Comparison of ENCODE assay signal across 8 mouse cellular contexts in genomic region chr4:44557815-44558563, GRCm38 (mm10).
DNase-seq lines count a peak whose midpoint lies in the region; ATAC-seq and TF ChIP-seq lines count a peak whose summit lies in the region.

No protein-coding gene starts in this region.

- peak overlapping the region; percentile 71 for H3K4me2 ChIP-seq in neural tube, embryonic 13.5 days

- no peak overlapping the region for H3K4me3 ChIP-seq in thymus, adult 2 months (ENCODE audit: control insufficient read depth, insufficient read depth, low read length)
- H3K4me3 ChIP-seq in kidney, adult 2 months (ENCODE audit: insufficient read depth, low read depth, low read length) = no peak overlapping the region
- no peak overlapping the region for H3K4me3 ChIP-seq in liver, adult 2 months (ENCODE audit: insufficient read depth, low read depth, low read length)
- H3K4me3 ChIP-seq in neural tube, embryonic 13.5 days = peak overlapping the region; percentile 34

- ATAC-seq in neural tube, embryonic 13.5 days (ENCODE audit: low read depth) = peak; percentile 83
- ATAC-seq in megakaryocyte-erythroid progenitor cell, adult 5-6 weeks (replicated peaks; ENCODE audit: low FRiP score, low TSS enrichment, poor library complexity, severe bottlenecking) = no peak

- TF ChIP-seq CTCF in thymus, adult 2 months (IDR thresholded peaks at IDR 0.05; ENCODE audit: borderline replicate concordance, control insufficient read depth, extremely low read depth, insufficient read depth, low read length, poor library complexity) = no peak
- no peak; the same call in 1 of the 2 replicates for TF ChIP-seq CTCF in kidney, adult 2 months (conservative IDR thresholded peaks at IDR 0.05; ENCODE audit: insufficient read depth, insufficient read length, low read depth, low read length)
- peak; percentile 42; the same call in 1 of the 2 replicates for TF ChIP-seq CTCF in liver, adult 2 months (IDR thresholded peaks at IDR 0.05; ENCODE audit: low read depth, low read length)

- 11% methylated on average over 36 of the region's 36 CpGs for WGBS in thymus, adult 2 months
- WGBS in kidney, adult 2 months = 2% methylated on average over 36 of the region's 36 CpGs
- 7% methylated on average over 36 of the region's 36 CpGs for WGBS in liver, adult 2 months
- WGBS in neural tube, embryonic 13.5 days = 2% methylated on average over 36 of the region's 36 CpGs

- peak; percentile 8 for DNase-seq in thymus, postnatal 14 days
- no peak for DNase-seq in thymus, adult 2 months
- peak; percentile 41 for DNase-seq in cerebellum, adult 9-11 months
- peak; percentile 20 to 43 for DNase-seq in frontal cortex, postnatal 10 days (ENCODE audit: low spot score in 2 of 2)
- DNase-seq in kidney, adult 2 months = peak; percentile 11
- no peak for DNase-seq in liver, adult 2 months (ENCODE audit: extremely low read depth, low read depth, low spot score)

- no peaks in the 10 kb centered on the region for H3K79me2 ChIP-seq in liver, adult 2 months (ENCODE audit: control insufficient read depth, insufficient read depth, low read length)

- TF ChIP-seq POLR2A in thymus, adult 2 months (IDR thresholded peaks at IDR 0.05; ENCODE audit: control insufficient read depth, extremely low read depth, insufficient read depth, low read length, poor library complexity) = no peak
- no peak for TF ChIP-seq POLR2A in kidney, adult 2 months (IDR thresholded peaks at IDR 0.05; ENCODE audit: low read depth, low read length)
- TF ChIP-seq POLR2A in liver, adult 2 months (IDR thresholded peaks at IDR 0.05; ENCODE audit: extremely low read depth, insufficient read depth, low read length) = no peak

- H3K27me3 ChIP-seq in thymus, adult 2 months (ENCODE audit: control insufficient read depth, insufficient read depth, low read length) = no peaks in the 10 kb centered on the region
- H3K27me3 ChIP-seq in kidney, adult 2 months (replicated peaks; ENCODE audit: control insufficient read depth, insufficient read depth, low read length) = no peaks in the 10 kb centered on the region
- no peaks in the 10 kb centered on the region for H3K27me3 ChIP-seq in liver, adult 2 months (ENCODE audit: control insufficient read depth, insufficient read depth, low read length)
- peaks cover 27% of the 10 kb centered on the region for H3K27me3 ChIP-seq in neural tube, embryonic 13.5 days

- H3K9ac ChIP-seq in liver, adult 2 months (ENCODE audit: low read depth, low read length) = no peak overlapping the region
- peak overlapping the region; percentile 65 for H3K9ac ChIP-seq in neural tube, embryonic 13.5 days

- no peaks in the 10 kb centered on the region for H3K36me3 ChIP-seq in thymus, adult 2 months (ENCODE audit: control insufficient read depth, insufficient read depth, low read length)
- no peaks in the 10 kb centered on the region for H3K36me3 ChIP-seq in kidney, adult 2 months (ENCODE audit: control insufficient read depth, insufficient read depth, low read length)
- H3K36me3 ChIP-seq in liver, adult 2 months (ENCODE audit: control insufficient read depth, insufficient read depth, low read length) = no peaks in the 10 kb centered on the region
- H3K36me3 ChIP-seq in neural tube, embryonic 13.5 days = no peaks in the 10 kb centered on the region

- H3K4me1 ChIP-seq in thymus, adult 2 months (replicated peaks; ENCODE audit: control insufficient read depth, insufficient read depth, low read length) = no peaks in the 10 kb centered on the region
- no peaks in the 10 kb centered on the region for H3K4me1 ChIP-seq in kidney, adult 2 months (ENCODE audit: control insufficient read depth, insufficient read depth, low read length)
- no peaks in the 10 kb centered on the region for H3K4me1 ChIP-seq in liver, adult 2 months (ENCODE audit: control insufficient read depth, insufficient read depth, low read length)
- H3K4me1 ChIP-seq in neural tube, embryonic 13.5 days (replicated peaks) = peaks cover 35% of the 10 kb centered on the region

- no peak overlapping the region for H3K27ac ChIP-seq in thymus, adult 2 months (ENCODE audit: control insufficient read depth, insufficient read depth, low read length)
- H3K27ac ChIP-seq in kidney, adult 2 months (ENCODE audit: insufficient read depth, low read depth, low read length) = no peak overlapping the region
- H3K27ac ChIP-seq in liver, adult 2 months (replicated peaks; ENCODE audit: insufficient read depth, low read depth, low read length) = no peak overlapping the region
- H3K27ac ChIP-seq in neural tube, embryonic 13.5 days (replicated peaks) = peak overlapping the region; percentile 94

- H3K9me3 ChIP-seq in neural tube, embryonic 13.5 days = no peaks in the 10 kb centered on the region

Comparison
In these comparisons a context has a peak if more than half of its experiments do, and no peak if none do; other contexts are left out.
1. DNase-seq: peak in thymus, postnatal 14 days (single experiment), cerebellum, adult 9-11 months (single experiment), frontal cortex, postnatal 10 days (2 of 2) and kidney, adult 2 months (single experiment); none in thymus, adult 2 months (single experiment) and liver, adult 2 months (single experiment).